Mouse (Mus musculus) naive thymus-derived CD4-positive, alpha-beta T cell, adult 5 months (primary cell): ENCODE data around the gene Tmem175. TPM values are rescaled to one million over a fixed set of nuclear protein-coding genes. Genes with fewer than 3 reads are reported as not detected.

Experiments used
- polyA plus RNA-seq: library from polyadenylated mRNA; unstranded; fragments of 100-300 nt; shearing (Covaris generic); gene quantifications from one replicate; pipeline ENCODE4 v1.2.1, GENCODE M21; 2017

Gene Tmem175
- polyA plus RNA-seq: 22.5 TPM

GRCm38 (mm10) chr5:108629634-108630483, at the start of gene Tmem175, which contains the start of gene Gak:
Tmem175 (plus strand) TSS chr5:108629770.
Gak (minus strand) TSS chr5:108629755.

GRCm38 (mm10) chr5:108659698-108660631, 30.4 kb downstream of the Tmem175 start, which contains the start of gene Idua:
Idua (plus strand) TSS chr5:108660331.

GRCm38 (mm10) chr5:108668977-108669936, 39.7 kb downstream of the Tmem175 start, which contains the start of gene Dgkq:
Dgkq (minus strand) TSS chr5:108669672.

GRCm38 (mm10) chr5:108675251-108675816, 45.8 kb downstream of the Tmem175 start, which contains the start of gene Slc26a1:
Slc26a1 (minus strand) TSS chr5:108675569.

GRCm38 (mm10) chr5:108692271-108692670, 62.7 kb downstream of the Tmem175 start, which contains the start of gene Fgfrl1:
Fgfrl1 (plus strand) TSS chr5:108692382.

Other genes with a start within 250 kb of the Tmem175 start
- gene Pde6b, start 241.4 kb upstream of the Tmem175 start, polyA plus RNA-seq: 0.57 TPM
- 89.3 TPM for gene Atp5k, start 195.3 kb upstream of the Tmem175 start, polyA plus RNA-seq
- not detected for gene Mfsd7a, start 180.9 kb upstream of the Tmem175 start, polyA plus RNA-seq
- 13.3 TPM for gene Pcgf3, start 168.5 kb upstream of the Tmem175 start, polyA plus RNA-seq
- not detected for gene Cplx1, start 79.7 kb upstream of the Tmem175 start, polyA plus RNA-seq
- 210 TPM for gene Gak, start within 50 bp of the Tmem175 start, polyA plus RNA-seq
- gene Idua, start 30.6 kb downstream of the Tmem175 start, polyA plus RNA-seq: 31.0 TPM
- 24.7 TPM for gene Dgkq, start 39.9 kb downstream of the Tmem175 start, polyA plus RNA-seq
- gene Slc26a1, start 45.8 kb downstream of the Tmem175 start, polyA plus RNA-seq: 0.11 TPM
- 6.1 TPM for gene Fgfrl1, start 62.6 kb downstream of the Tmem175 start, polyA plus RNA-seq
- not detected for gene Rnf212, start 145.2 kb downstream of the Tmem175 start, polyA plus RNA-seq
- not detected for gene Tmed11, start 165.6 kb downstream of the Tmem175 start, polyA plus RNA-seq
- not detected for gene Vmn2r8, start 179.1 kb downstream of the Tmem175 start, polyA plus RNA-seq
- 0.05 TPM for gene Vmn2r9, start 222.8 kb downstream of the Tmem175 start, polyA plus RNA-seq